Mouse (Mus musculus) thymus, adult 2 months (tissue): ENCODE results near the gene Msi1.

Experiments used
- CTCF ChIP-seq: fragments of 200-500 bp; IDR thresholded peaks from 2 replicates; pipeline ENCODE4 v1.5.1; 2012; ENCODE audit warnings: mild to moderate bottlenecking, control low read depth, low read length, moderate library complexity, borderline replicate concordance; ENCODE audit not compliant: control insufficient read depth, poor library complexity, insufficient read depth; ENCODE audit errors: extremely low read depth
- POLR2A ChIP-seq: fragments of 200-500 bp; IDR thresholded peaks from 2 replicates; pipeline ENCODE4 v1.6.1; 2012; ENCODE audit warnings: mild to moderate bottlenecking, low read length, control low read depth, moderate library complexity; ENCODE audit not compliant: control insufficient read depth, poor library complexity, insufficient read depth; ENCODE audit errors: extremely low read depth

- TF ChIP-seq CTCF, result no peak
- no peak for TF ChIP-seq POLR2A
Observed at GRCm38 (mm10) chr5:115437242-115437944, 8.0 kb downstream of the Msi1 start.
